8 mouse cellular contexts compared by ENCODE assay signal in the genomic region with DNA sequence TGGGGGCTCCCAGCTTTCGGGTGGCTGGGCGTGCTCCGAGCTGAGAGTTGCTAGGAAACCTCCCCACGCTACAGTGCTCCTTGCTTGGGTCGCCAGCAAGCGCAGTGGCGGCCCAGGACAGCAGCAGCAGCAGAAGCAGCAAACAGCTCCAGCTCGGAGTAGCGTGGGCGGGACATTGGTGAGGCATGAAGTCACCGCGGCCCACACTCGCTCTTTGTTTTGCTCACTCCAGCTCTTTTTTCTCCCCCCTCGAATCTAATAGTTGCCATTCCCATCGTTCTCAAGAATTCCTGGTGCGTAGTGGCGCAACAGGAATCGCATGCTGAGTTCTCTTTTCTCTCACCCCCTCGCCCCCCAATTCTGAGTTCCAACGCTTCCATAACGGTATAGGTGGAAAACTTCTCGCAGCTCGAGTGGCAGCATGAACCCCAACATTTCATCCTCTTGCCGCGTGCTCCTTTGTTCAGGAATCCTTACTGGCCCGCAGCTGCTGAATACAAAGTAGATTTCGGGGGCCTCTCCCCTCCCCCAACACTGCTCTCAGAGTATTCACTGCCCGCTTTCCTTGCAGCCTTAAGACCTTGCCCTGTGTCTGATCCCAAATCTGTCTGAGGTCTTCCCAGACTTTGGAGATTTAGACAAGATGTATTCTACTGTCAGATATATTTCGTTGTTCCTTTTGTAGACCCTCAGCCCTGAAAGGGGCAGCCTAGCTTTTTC. TPM values are rescaled to one million over a fixed set of nuclear protein-coding genes. Genes with fewer than 3 reads are reported as not detected.
DNase-seq lines count a peak whose midpoint lies in the region; ATAC-seq and TF ChIP-seq lines count a peak whose summit lies in the region.

A gene (minus strand): TSS at position 107 of the 720 bp plus-strand sequence.

- no peak within 1 kb of the TSS for H3K27ac ChIP-seq in bone marrow, adult 2 months (ENCODE audit: control insufficient read depth, insufficient read depth, low read depth, low read length, poor library complexity)
- peak within 1 kb of the TSS; percentile 99 for H3K27ac ChIP-seq in forebrain, embryonic 10.5 days
- peak within 1 kb of the TSS; percentile 87 for H3K27ac ChIP-seq in heart, embryonic 16.5 days (ENCODE audit: low read length)
- peak within 1 kb of the TSS; percentile 62; the same call in 1 of the 2 replicates for H3K27ac ChIP-seq in liver, embryonic 11.5 days (ENCODE audit: low read depth, low read length)
- H3K27ac ChIP-seq in midbrain, postnatal 0 days (ENCODE audit: low read depth, low read length) = peak within 1 kb of the TSS; percentile 89
- H3K27ac ChIP-seq in stomach, postnatal 0 days (replicated peaks) = peak within 1 kb of the TSS; percentile 86

- peak; percentile 76 for ATAC-seq in CD4-positive, CD25-positive, alpha-beta regulatory T cell, adult 4 months
- peak; percentile 94 for ATAC-seq in heart, embryonic 16.5 days (replicated peaks; ENCODE audit: extremely low read depth, insufficient read depth, low FRiP score)
- peak; percentile 74 for ATAC-seq in liver, embryonic 11.5 days (replicated peaks; ENCODE audit: low FRiP score)
- peak; percentile 94 for ATAC-seq in midbrain, postnatal 0 days (ENCODE audit: low FRiP score)
- ATAC-seq in stomach, postnatal 0 days (ENCODE audit: low FRiP score, low TSS enrichment) = peak; percentile 94

- no peak for TF ChIP-seq EP300 in stomach, postnatal 0 days (optimal IDR thresholded peaks at IDR 0.05)

- H3K4me1 ChIP-seq in bone marrow, adult 2 months (ENCODE audit: control insufficient read depth, insufficient read depth, low read length) = no peaks in the 10 kb centered on the region
- peaks cover 83% of the 10 kb centered on the region for H3K4me1 ChIP-seq in forebrain, embryonic 10.5 days
- no peaks in the 10 kb centered on the region for H3K4me1 ChIP-seq in heart, embryonic 16.5 days (ENCODE audit: control insufficient read depth, insufficient read depth, low read length)
- H3K4me1 ChIP-seq in liver, embryonic 11.5 days (replicated peaks; ENCODE audit: control insufficient read depth, insufficient read depth, low read length) = no peaks in the 10 kb centered on the region
- H3K4me1 ChIP-seq in midbrain, postnatal 0 days (ENCODE audit: insufficient read depth, low read length) = no peaks in the 10 kb centered on the region
- H3K4me1 ChIP-seq in stomach, postnatal 0 days (replicated peaks; ENCODE audit: control insufficient read depth, insufficient read depth) = no peaks in the 10 kb centered on the region

- peak within 1 kb of the TSS; percentile 99 for H3K4me2 ChIP-seq in heart, embryonic 16.5 days (ENCODE audit: low read depth, low read length)
- H3K4me2 ChIP-seq in liver, embryonic 11.5 days = peak within 1 kb of the TSS; percentile 76
- H3K4me2 ChIP-seq in midbrain, postnatal 0 days (ENCODE audit: low read depth, low read length, poor library complexity, severe bottlenecking) = peak within 1 kb of the TSS; percentile 88
- H3K4me2 ChIP-seq in stomach, postnatal 0 days (replicated peaks; ENCODE audit: low read depth) = peak within 1 kb of the TSS; percentile 87

- peak within 1 kb of the TSS; percentile 29 for H3K4me3 ChIP-seq in bone marrow, adult 2 months (replicated peaks; ENCODE audit: control insufficient read depth, low read depth, low read length)
- peak within 1 kb of the TSS; percentile 68 for H3K4me3 ChIP-seq in forebrain, embryonic 10.5 days
- peak within 1 kb of the TSS; percentile 75 for H3K4me3 ChIP-seq in heart, embryonic 16.5 days (ENCODE audit: low read length)
- peak within 1 kb of the TSS; percentile 51 for H3K4me3 ChIP-seq in liver, embryonic 11.5 days (ENCODE audit: low read depth, low read length)
- H3K4me3 ChIP-seq in midbrain, postnatal 0 days (ENCODE audit: low read depth, low read length) = peak within 1 kb of the TSS; percentile 73
- peak within 1 kb of the TSS; percentile 58 for H3K4me3 ChIP-seq in stomach, postnatal 0 days (ENCODE audit: low read depth, low read length)

- no peaks in the 10 kb centered on the region for H3K36me3 ChIP-seq in forebrain, embryonic 10.5 days (replicated peaks)
- no peaks in the 10 kb centered on the region for H3K36me3 ChIP-seq in heart, embryonic 16.5 days (ENCODE audit: control insufficient read depth, insufficient read depth)
- no peaks in the 10 kb centered on the region for H3K36me3 ChIP-seq in liver, embryonic 11.5 days (ENCODE audit: control insufficient read depth, insufficient read depth, low read length)
- H3K36me3 ChIP-seq in midbrain, postnatal 0 days (ENCODE audit: insufficient read depth, low read length) = no peaks in the 10 kb centered on the region
- no peaks in the 10 kb centered on the region for H3K36me3 ChIP-seq in stomach, postnatal 0 days (ENCODE audit: control insufficient read depth, insufficient read depth, low read length)

- DNase-seq in forebrain, embryonic 10.5 days (ENCODE audit: extremely low spot score, low spot score) = peak; percentile 86
- peak; percentile 82 to 89 for DNase-seq in kidney, postnatal 25 days
- peak; percentile 32 for DNase-seq in liver, embryonic 11.5 days (ENCODE audit: low spot score)
- DNase-seq in midbrain, postnatal 0 days (ENCODE audit: low spot score) = peak; percentile 91
- DNase-seq in stomach, postnatal 0 days (ENCODE audit: low spot score) = peak; percentile 78

- no peak for TF ChIP-seq CTCF in bone marrow, adult 2 months (IDR thresholded peaks at IDR 0.05; ENCODE audit: control insufficient read depth, insufficient read depth, low read length)
- no peak for TF ChIP-seq CTCF in midbrain, postnatal 0 days (IDR thresholded peaks at IDR 0.05)
- TF ChIP-seq CTCF in stomach, postnatal 0 days (IDR thresholded peaks at IDR 0.05; ENCODE audit: low read depth) = peak; percentile 6; the same call in 1 of the 2 replicates

- H3K9me3 ChIP-seq in forebrain, embryonic 10.5 days = no peaks in the 10 kb centered on the region
- H3K9me3 ChIP-seq in heart, embryonic 16.5 days (replicated peaks; ENCODE audit: control insufficient read depth, low read length) = no peaks in the 10 kb centered on the region
- no peaks in the 10 kb centered on the region for H3K9me3 ChIP-seq in liver, embryonic 11.5 days (ENCODE audit: control insufficient read depth, low read length)
- H3K9me3 ChIP-seq in midbrain, postnatal 0 days (ENCODE audit: low read length) = no peaks in the 10 kb centered on the region
- no peaks in the 10 kb centered on the region for H3K9me3 ChIP-seq in stomach, postnatal 0 days (ENCODE audit: control insufficient read depth, low read length)

- H3K9ac ChIP-seq in heart, embryonic 16.5 days (ENCODE audit: low read length) = peak within 1 kb of the TSS; percentile 81
- peak within 1 kb of the TSS; percentile 53 for H3K9ac ChIP-seq in liver, embryonic 11.5 days (ENCODE audit: low read depth, low read length)
- peak within 1 kb of the TSS; percentile 81 for H3K9ac ChIP-seq in midbrain, postnatal 0 days (replicated peaks; ENCODE audit: low read length, poor library complexity, severe bottlenecking)
- H3K9ac ChIP-seq in stomach, postnatal 0 days (ENCODE audit: low read length) = peak within 1 kb of the TSS; percentile 69

- 11% methylated on average over 29 of the region's 29 CpGs for WGBS in bone marrow, adult 2 months
- WGBS in forebrain, embryonic 10.5 days = under 1% methylated on average over 29 of the region's 29 CpGs
- 2% methylated on average over 29 of the region's 29 CpGs for WGBS in heart, embryonic 16.5 days
- WGBS in liver, embryonic 11.5 days = 2% methylated on average over 29 of the region's 29 CpGs
- under 1% methylated on average over 29 of the region's 29 CpGs for WGBS in midbrain, postnatal 0 days
- WGBS in stomach, postnatal 0 days = 2% methylated on average over 29 of the region's 29 CpGs

- H3K27me3 ChIP-seq in forebrain, embryonic 10.5 days (ENCODE audit: poor library complexity, severe bottlenecking) = peaks cover 4% of the 10 kb centered on the region; the same call in 1 of the 2 replicates
- H3K27me3 ChIP-seq in heart, embryonic 16.5 days (ENCODE audit: control insufficient read depth, insufficient read depth, low read length) = 0 out of 2 replicates have a peak, but pooled peaks cover 4% of the 10 kb centered on the region
- peaks cover 26% of the 10 kb centered on the region for H3K27me3 ChIP-seq in liver, embryonic 11.5 days (replicated peaks; ENCODE audit: control insufficient read depth, insufficient read depth, low read length)
- H3K27me3 ChIP-seq in midbrain, postnatal 0 days (ENCODE audit: insufficient read depth, low read length) = no peaks in the 10 kb centered on the region
- H3K27me3 ChIP-seq in stomach, postnatal 0 days (ENCODE audit: control insufficient read depth, insufficient read depth, low read length) = no peaks in the 10 kb centered on the region

- no peak for TF ChIP-seq POLR2A in bone marrow, adult 2 months (IDR thresholded peaks at IDR 0.05; ENCODE audit: borderline replicate concordance, control insufficient read depth, low read depth, low read length)

RNA-seq across cellular contexts. Expression of the gene that starts here (rescaled TPM):
- 10 to 100 TPM; 21.4 to 28.0 TPM for polyA plus RNA-seq in CD4-positive, CD25-positive, alpha-beta regulatory T cell, adult 4 months (2017; shearing (Covaris generic))
- polyA plus RNA-seq in bone marrow, adult 2 months (2011; ENCODE audit: insufficient read depth, insufficient read length, low replicate concordance, missing spikeins) = not detected in 2 replicates
- 11.9 and 13.0 TPM in 2 replicates for polyA plus RNA-seq in forebrain, embryonic 10.5 days (2016; fragmentation: Nextera tagmentation; extraction: Ambion mirVana)
- 2.0 and 2.6 TPM in 2 replicates for polyA plus RNA-seq in heart, embryonic 16.5 days (2015; fragmentation: Nextera tagmentation; extraction: Ambion mirVana)
- polyA plus RNA-seq in liver, embryonic 11.5 days (2014; fragmentation: Nextera tagmentation; extraction: Ambion mirVana) = 1.4 TPM in 2 replicates
- 30.6 and 37.5 TPM in 2 replicates for total RNA-seq in midbrain, postnatal 0 days (2014; rRNA removed)
- polyA plus RNA-seq in midbrain, postnatal 0 days (2015; fragmentation: Nextera tagmentation; extraction: Ambion mirVana) = 7.1 and 9.1 TPM in 2 replicates
- 1.3 TPM in 2 replicates for polyA plus RNA-seq in stomach, postnatal 0 days (2015; fragmentation: Nextera tagmentation; extraction: Ambion mirVana)

Comparison
In these comparisons a context has a peak if more than half of its experiments do, and no peak if none do; other contexts are left out.
1. DNase-seq: peak in every context shown above with its lines; median percentile 91 in midbrain, postnatal 0 days; 86 in forebrain, embryonic 10.5 days; 86 in kidney, postnatal 25 days; 78 in stomach, postnatal 0 days; 32 in liver, embryonic 11.5 days.